ENCODE assay signal across 8 mouse cellular contexts in the genomic region with DNA sequence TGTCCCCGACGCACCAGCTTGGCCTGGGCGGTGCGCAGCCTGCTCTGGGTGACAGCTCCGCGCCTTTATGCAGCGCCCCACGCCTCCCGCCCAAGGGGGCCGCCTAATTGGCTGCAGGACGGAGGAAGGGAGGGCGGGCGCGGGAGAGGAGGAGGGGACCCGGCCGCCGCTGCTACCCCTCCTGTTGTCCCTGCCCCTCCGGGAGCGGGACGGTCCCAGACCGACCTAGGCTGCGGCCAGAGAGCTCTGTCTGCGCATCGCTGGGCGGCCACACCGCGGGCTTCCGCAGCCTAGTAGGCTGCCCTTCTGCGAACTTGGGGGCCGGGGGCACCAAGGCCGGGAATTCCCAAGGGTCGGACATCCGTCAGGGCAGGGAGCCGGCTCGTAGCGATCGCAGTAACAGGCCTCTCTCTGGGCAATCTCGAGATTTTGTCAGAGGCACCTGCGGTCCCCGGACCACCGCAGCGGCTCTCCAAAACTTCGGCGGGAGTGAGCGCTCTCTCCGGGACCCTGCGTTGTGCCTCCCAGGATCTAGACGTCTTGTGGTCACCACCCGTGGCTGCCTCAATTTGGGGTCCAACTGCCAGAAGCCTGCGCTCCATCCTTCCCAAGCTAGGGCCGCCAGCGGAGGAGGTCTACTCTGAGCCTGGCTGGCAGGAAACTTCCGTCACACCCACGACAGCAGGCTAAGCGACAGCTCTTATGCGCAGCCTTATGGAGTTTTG. TPM values are rescaled to one million over a fixed set of nuclear protein-coding genes. Genes with fewer than 3 reads are reported as not detected.
DNase-seq lines count a peak whose midpoint lies in the region; ATAC-seq and TF ChIP-seq lines count a peak whose summit lies in the region.

Aldh1a3 (minus strand) TSS at position 81 of the 725 bp plus-strand sequence.

- H3K9me3 ChIP-seq in embryonic facial prominence, embryonic 15.5 days (replicated peaks) = no peaks in the 10 kb centered on the region
- no peaks in the 10 kb centered on the region for H3K9me3 ChIP-seq in limb, embryonic 10.5 days (replicated peaks)
- no peaks in the 10 kb centered on the region for H3K9me3 ChIP-seq in midbrain, postnatal 0 days (ENCODE audit: low read length)

- H3K27me3 ChIP-seq in embryonic facial prominence, embryonic 15.5 days = peaks cover 48% of the 10 kb centered on the region
- H3K27me3 ChIP-seq in limb, embryonic 10.5 days (ENCODE audit: low read depth, poor library complexity, severe bottlenecking) = peaks cover 80% of the 10 kb centered on the region
- peaks cover 40% of the 10 kb centered on the region for H3K27me3 ChIP-seq in midbrain, postnatal 0 days (ENCODE audit: insufficient read depth, low read length)

- peak within 1 kb of the TSS; percentile 16; the same call in 1 of the 2 replicates for H3K9ac ChIP-seq in embryonic facial prominence, embryonic 15.5 days
- 0 out of 2 replicates have a peak within 1 kb of the TSS, but pooled peaks have one; percentile 24 for H3K9ac ChIP-seq in midbrain, postnatal 0 days (replicated peaks; ENCODE audit: low read length, poor library complexity, severe bottlenecking)

- peak within 1 kb of the TSS; percentile 55 for H3K4me3 ChIP-seq in embryonic facial prominence, embryonic 15.5 days (replicated peaks)
- peak within 1 kb of the TSS; percentile 62 for H3K4me3 ChIP-seq in limb, embryonic 10.5 days
- peak within 1 kb of the TSS; percentile 43 for H3K4me3 ChIP-seq in midbrain, postnatal 0 days (ENCODE audit: low read depth, low read length)

- no peak for TF ChIP-seq CTCF in midbrain, postnatal 0 days (IDR thresholded peaks at IDR 0.05)

- no peaks in the 10 kb centered on the region for H3K36me3 ChIP-seq in embryonic facial prominence, embryonic 15.5 days
- H3K36me3 ChIP-seq in limb, embryonic 10.5 days = no peaks in the 10 kb centered on the region
- H3K36me3 ChIP-seq in midbrain, postnatal 0 days (ENCODE audit: insufficient read depth, low read length) = no peaks in the 10 kb centered on the region

- peaks cover 23% of the 10 kb centered on the region for H3K4me1 ChIP-seq in embryonic facial prominence, embryonic 15.5 days
- H3K4me1 ChIP-seq in limb, embryonic 10.5 days = peaks cover 19% of the 10 kb centered on the region
- no peaks in the 10 kb centered on the region for H3K4me1 ChIP-seq in midbrain, postnatal 0 days (ENCODE audit: insufficient read depth, low read length)

- peak; percentile 70 for ATAC-seq in embryonic facial prominence, embryonic 15.5 days (ENCODE audit: insufficient number of reproducible peaks, low FRiP score, low TSS enrichment, low read depth)
- peak; percentile 44; the same call in 1 of the 2 replicates for ATAC-seq in midbrain, postnatal 0 days (ENCODE audit: low FRiP score)

- under 1% methylated on average over 55 of the region's 56 CpGs for WGBS in embryonic facial prominence, embryonic 15.5 days
- WGBS in limb, embryonic 10.5 days = under 1% methylated on average over 55 of the region's 56 CpGs
- under 1% methylated on average over 49 of the region's 56 CpGs for WGBS in midbrain, postnatal 0 days

- peak; percentile 13 for DNase-seq in thymus, postnatal 4 days
- DNase-seq in thymus, adult 18-20 months = no peak
- DNase-seq in heart, postnatal 10 days = peak; percentile 62 to 63
- DNase-seq in limb, embryonic 10.5 days (ENCODE audit: low spot score) = peak; percentile 65
- DNase-seq in midbrain, postnatal 0 days (ENCODE audit: low spot score) = no peak
- no peak for DNase-seq in cerebellum, adult 9-11 months
- DNase-seq in layer of hippocampus, adult 8-10 months (ENCODE audit: low spot score in 2 of 2) = no peak

- intact Hi-C loops in heart, postnatal 10 days (cut with DNase I) = no loop called here

- peak within 1 kb of the TSS; percentile 98 for H3K4me2 ChIP-seq in embryonic facial prominence, embryonic 15.5 days (replicated peaks)
- H3K4me2 ChIP-seq in midbrain, postnatal 0 days (ENCODE audit: low read depth, low read length, poor library complexity, severe bottlenecking) = peak within 1 kb of the TSS; percentile 89

- no peak within 1 kb of the TSS for H3K27ac ChIP-seq in embryonic facial prominence, embryonic 15.5 days (replicated peaks)
- peak within 1 kb of the TSS; percentile 32; the same call in 1 of the 2 replicates for H3K27ac ChIP-seq in limb, embryonic 10.5 days
- no peak within 1 kb of the TSS for H3K27ac ChIP-seq in midbrain, postnatal 0 days (ENCODE audit: low read depth, low read length)

RNA-seq across cellular contexts. Expression of gene Aldh1a3, which starts in this region (rescaled TPM):
- 27.2 and 27.8 TPM in 2 replicates for polyA plus RNA-seq in embryonic facial prominence, embryonic 15.5 days (2015; fragmentation: Nextera tagmentation; extraction: Ambion mirVana)
- 1 to 10 TPM; 2.1 to 3.1 TPM for total RNA-seq in heart, postnatal 10 days (2021)
- polyA plus RNA-seq in limb, embryonic 10.5 days (2016; fragmentation: Nextera tagmentation; extraction: Ambion mirVana) = 1.1 and 1.5 TPM in 2 replicates
- total RNA-seq in midbrain, postnatal 0 days (2014; rRNA removed) = 0.85 and 1.5 TPM in 2 replicates
- polyA plus RNA-seq in midbrain, postnatal 0 days (2015; fragmentation: Nextera tagmentation; extraction: Ambion mirVana) = 0.59 and 1.1 TPM in 2 replicates
- 1 to 10 TPM in 2 of 4 experiments, under 1 TPM in 2; 0.50 to 1.6 (median 1.0) TPM for total RNA-seq in layer of hippocampus, adult 8-10 months (2022)

Comparison
In these comparisons a context has a peak if more than half of its experiments do, and no peak if none do; other contexts are left out.
1. RNA of gene Aldh1a3 (polyA plus RNA-seq): 27.2 to 27.8 TPM in embryonic facial prominence, embryonic 15.5 days; 0.59 to 1.1 TPM in midbrain, postnatal 0 days and 1.1 to 1.5 TPM in limb, embryonic 10.5 days; every median in the first group is over 10 times any median in the second.
2. DNase-seq: peak in thymus, postnatal 4 days (single experiment), heart, postnatal 10 days (2 of 2) and limb, embryonic 10.5 days (single experiment); none in thymus, adult 18-20 months (0 of 2), midbrain, postnatal 0 days (single experiment), cerebellum, adult 9-11 months (single experiment) and layer of hippocampus, adult 8-10 months (0 of 2).
3. Peak in every context shown above with its lines, with median percentiles within 50 percentile points of each other: H3K4me3 ChIP-seq.